Mouse (Mus musculus) G1E (cell line): ENCODE results near the gene Gm20517.

Source experiments
- CTCF ChIP-seq: IDR thresholded peaks from 2 replicates; pipeline ENCODE4 v1.5.1; 2012; ENCODE audit warnings: low read depth, low read length, inconsistent platforms, mixed read lengths
- GATA2 ChIP-seq: IDR thresholded peaks from 2 replicates; pipeline ENCODE4 v1.6.1; 2012; ENCODE audit warnings: low read depth, low read length, inconsistent platforms, borderline replicate concordance
- POLR2AphosphoS5 ChIP-seq: IDR thresholded peaks from 2 replicates; pipeline ENCODE4 v1.6.1; 2012; ENCODE audit warnings: low read depth, low read length, inconsistent platforms; ENCODE audit not compliant: insufficient replicate concordance
- TAL1 ChIP-seq: conservative IDR thresholded peaks from 2 replicates; pipeline ENCODE4 v1.6.1; 2012; ENCODE audit warnings: low read depth, low read length, inconsistent platforms, mixed read lengths

GRCm38 (mm10) chr17:47730633-47731575 lies 119.5 kb downstream of the Gm20517 start:
- TF ChIP-seq CTCF (no peak), POLR2AphosphoS5 (no peak), GATA2 (no peak), TAL1 (no peak)
